Mouse (Mus musculus) forebrain, embryonic 11.5 days (tissue): ENCODE data around the gene Olfr643. TPM values are rescaled to one million over a fixed set of nuclear protein-coding genes. Genes with fewer than 3 reads are reported as not detected.

Experiments
- ATAC-seq: fragments of 200-750 bp; cut with Nextera tagmentation; replicated peaks from 2 replicates; pipeline ENCODE4 v1.8.0; 2017; ENCODE audit warnings: moderate TSS enrichment; ENCODE audit not compliant: low FRiP score
- DNase-seq: peaks from one replicate; pipeline ENCODE4 v3.0.0-alpha.2; 2017; ENCODE audit warnings: low spot score
- H3K27ac ChIP-seq: fragments of 300-500 bp; sonication (generic); 2 replicates; pipeline ENCODE4 v1.5.1; 2014; ENCODE audit warnings: low read depth, low read length
- H3K27me3 ChIP-seq: fragments of 300-500 bp; sonication (generic); 2 replicates; pipeline ENCODE4 v1.6.1; 2014; ENCODE audit warnings: mild to moderate bottlenecking, low read length, mixed read lengths; ENCODE audit not compliant: control insufficient read depth, insufficient read depth
- H3K36me3 ChIP-seq: fragments of 300-500 bp; sonication (generic); 2 replicates; pipeline ENCODE4 v1.6.1; 2014; ENCODE audit warnings: mild to moderate bottlenecking, low read length, moderate library complexity, mixed read lengths; ENCODE audit not compliant: control insufficient read depth, insufficient read depth
- H3K4me1 ChIP-seq: fragments of 300-500 bp; sonication (generic); replicated peaks from 2 replicates; pipeline ENCODE4 v1.6.1; 2014; ENCODE audit warnings: low read length, mixed read lengths; ENCODE audit not compliant: control insufficient read depth, insufficient read depth
- H3K4me2 ChIP-seq: fragments of 300-500 bp; sonication (generic); 2 replicates; pipeline ENCODE4 v1.6.1; 2014; ENCODE audit warnings: low read depth, mild to moderate bottlenecking, low read length, moderate library complexity, mixed read lengths; ENCODE audit not compliant: severe bottlenecking
- H3K4me3 ChIP-seq: fragments of 300-500 bp; sonication (generic); 2 replicates; pipeline ENCODE4 v1.5.1; 2014; ENCODE audit warnings: low read depth, low read length
- H3K9ac ChIP-seq: fragments of 300-500 bp; sonication (generic); 2 replicates; pipeline ENCODE4 v1.6.1; 2014; ENCODE audit warnings: low read length
- H3K9me3 ChIP-seq: fragments of 300-500 bp; sonication (generic); 2 replicates; pipeline ENCODE4 v1.6.1; 2016; ENCODE audit warnings: low read length, mixed read lengths; ENCODE audit not compliant: control insufficient read depth
- WGBS: fragments of 180-500 bp; shearing (Covaris S2); extraction: QIAGEN DNeasy Blood & Tissue Kit; methylation state at CpG from one replicate; pipeline ENCODE4 v1.1.7; 2014; 5-methylcytosine and 5-hydroxymethylcytosine counted together
- polyA plus RNA-seq: library from polyadenylated mRNA; unstranded; fragments of >200 nt; fragmentation: Nextera tagmentation; extraction: Ambion mirVana; gene quantifications from 2 replicates; pipeline ENCODE4 v1.2.1, GENCODE M21; 2014

Gene Olfr643
- not detected in 2 replicates for polyA plus RNA-seq

DNA sequence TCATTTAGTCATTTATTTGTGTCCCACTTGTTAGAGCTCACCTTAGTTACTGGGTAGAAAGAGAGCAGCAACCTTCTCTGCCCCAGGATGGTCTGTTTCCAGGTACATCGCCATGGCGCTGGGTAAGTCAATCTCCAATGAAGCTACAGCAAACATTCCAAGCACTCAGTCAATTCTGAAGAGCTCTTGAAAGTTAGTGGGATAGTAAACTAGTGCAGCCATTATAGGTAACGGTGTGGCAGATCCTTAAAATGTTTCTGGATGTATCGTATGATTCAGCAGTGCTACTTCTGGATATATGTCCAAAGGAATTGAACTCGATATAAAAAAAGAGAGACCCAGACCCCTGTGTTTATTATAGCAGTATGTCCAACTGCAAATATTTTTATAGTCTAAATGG, at the start of gene Olfr643:
Gene Olfr643, minus strand, starts transcription at position 101 of the 400 bp plus-strand sequence.
- Histone ChIP-seq H3K9ac (no peak within 1 kb of the TSS), H3K4me1 (no peaks in the 10 kb centered on the region), H3K4me2 (no peak within 1 kb of the TSS), H3K4me3 (no peak within 1 kb of the TSS), H3K27me3 (no peaks in the 10 kb centered on the region), H3K27ac (no peak within 1 kb of the TSS), H3K36me3 (no peaks in the 10 kb centered on the region), H3K9me3 (no peaks in the 10 kb centered on the region)
- no peak for ATAC-seq
- no peak for DNase-seq
- 88% methylated on average over 5 of the region's 5 CpGs for WGBS

DNA sequence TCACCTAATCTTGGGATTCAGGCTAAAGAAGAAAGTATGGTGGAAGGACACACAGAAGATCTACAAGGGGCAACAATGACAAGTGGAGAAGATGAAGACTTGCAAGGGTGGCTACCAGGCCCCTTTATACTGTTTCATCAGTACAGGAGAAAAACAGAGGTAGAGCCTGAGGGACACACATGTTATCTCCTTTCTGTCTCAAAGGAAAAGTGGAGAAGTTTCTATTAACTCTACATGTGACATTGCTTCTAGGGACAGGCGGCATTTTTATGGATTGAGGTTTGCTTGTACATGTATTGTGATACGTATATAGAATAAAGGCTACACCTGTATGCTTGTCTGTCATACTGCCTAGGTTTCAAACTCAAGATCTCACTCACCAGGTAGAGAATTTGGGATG, 46.1 kb upstream of the Olfr643 start, which contains the start of gene Olfr648:
Gene Olfr648, minus strand, starts transcription at position 101 of the 400 bp plus-strand sequence.
- 93% methylated on average over 2 of the region's 2 CpGs for WGBS
- Histone ChIP-seq H3K4me1 (no peaks in the 10 kb centered on the region), H3K4me3 (no peak within 1 kb of the TSS), H3K27me3 (no peaks in the 10 kb centered on the region), H3K9ac (no peak within 1 kb of the TSS), H3K27ac (no peak within 1 kb of the TSS), H3K9me3 (no peaks in the 10 kb centered on the region), H3K4me2 (no peak within 1 kb of the TSS), H3K36me3 (no peaks in the 10 kb centered on the region)
- ATAC-seq (no peak), DNase-seq (no peak)

DNA sequence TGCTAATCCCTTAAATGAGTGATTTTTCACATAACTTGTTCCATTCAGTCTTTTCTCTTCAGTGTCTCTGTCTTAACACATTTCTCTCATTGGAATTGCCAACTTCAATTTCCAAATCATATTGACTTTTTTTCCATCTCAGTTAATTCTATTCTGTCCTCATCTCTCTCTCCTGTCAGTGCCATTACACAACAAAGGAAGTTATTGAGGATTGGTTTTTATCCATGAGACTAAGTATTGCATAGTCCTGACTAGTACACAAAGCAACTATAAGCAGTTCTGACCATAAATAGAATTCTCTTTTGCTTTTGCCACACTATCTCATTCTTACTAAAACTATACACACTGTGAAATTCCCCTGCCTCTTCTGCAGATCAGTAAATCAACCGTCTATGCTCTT, 41.9 kb upstream of the Olfr643 start:
- H3K4me3 ChIP-seq = no peak overlapping the region
- H3K4me1 ChIP-seq = no peaks in the 10 kb centered on the region
- WGBS = 94% methylated on average over 1 of the region's 1 CpGs
- DNase-seq = no peak
- no peak overlapping the region for H3K9ac ChIP-seq
- ATAC-seq = no peak
- H3K36me3 ChIP-seq = no peaks in the 10 kb centered on the region
- H3K4me2 ChIP-seq = no peak overlapping the region
- no peak overlapping the region for H3K27ac ChIP-seq
- no peaks in the 10 kb centered on the region for H3K27me3 ChIP-seq
- H3K9me3 ChIP-seq = no peaks in the 10 kb centered on the region

DNA sequence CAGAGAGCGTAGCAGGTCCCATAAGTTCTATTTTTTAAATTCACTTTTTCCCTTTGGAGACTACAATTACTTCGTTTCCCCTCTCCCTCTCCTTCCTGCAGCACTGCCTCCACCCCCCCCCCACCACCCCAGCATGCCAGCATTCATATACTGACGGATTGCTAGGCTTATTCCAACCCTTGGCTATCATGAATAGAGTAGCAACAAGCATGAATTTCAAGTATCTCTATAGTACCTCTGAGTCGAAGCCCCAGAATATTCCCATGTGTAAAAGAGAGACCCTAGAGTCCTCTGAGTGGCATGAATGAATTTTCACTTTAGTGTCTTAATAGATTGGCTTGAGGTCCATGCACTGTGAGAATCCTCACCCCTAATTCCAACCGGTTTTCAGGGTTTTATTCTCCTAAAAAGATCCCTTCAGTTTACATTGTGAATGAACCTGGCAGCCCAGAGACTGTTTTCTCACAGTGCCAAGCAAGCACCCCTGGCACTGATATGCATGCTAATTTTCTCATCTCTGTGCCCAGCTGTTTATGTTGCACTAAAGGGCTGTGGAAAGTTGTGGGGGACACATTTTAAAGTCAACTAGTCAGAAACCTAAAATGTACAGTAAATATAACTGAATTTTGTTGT, 41.3 kb upstream of the Olfr643 start:
- Histone ChIP-seq H3K4me1 (no peaks in the 10 kb centered on the region), H3K36me3 (no peaks in the 10 kb centered on the region), H3K4me2 (no peak overlapping the region), H3K9me3 (no peaks in the 10 kb centered on the region), H3K9ac (no peak overlapping the region), H3K4me3 (no peak overlapping the region), H3K27ac (no peak overlapping the region), H3K27me3 (no peaks in the 10 kb centered on the region)
- no peak for DNase-seq
- no peak for ATAC-seq
- 75% methylated on average over 5 of the region's 5 CpGs for WGBS

DNA sequence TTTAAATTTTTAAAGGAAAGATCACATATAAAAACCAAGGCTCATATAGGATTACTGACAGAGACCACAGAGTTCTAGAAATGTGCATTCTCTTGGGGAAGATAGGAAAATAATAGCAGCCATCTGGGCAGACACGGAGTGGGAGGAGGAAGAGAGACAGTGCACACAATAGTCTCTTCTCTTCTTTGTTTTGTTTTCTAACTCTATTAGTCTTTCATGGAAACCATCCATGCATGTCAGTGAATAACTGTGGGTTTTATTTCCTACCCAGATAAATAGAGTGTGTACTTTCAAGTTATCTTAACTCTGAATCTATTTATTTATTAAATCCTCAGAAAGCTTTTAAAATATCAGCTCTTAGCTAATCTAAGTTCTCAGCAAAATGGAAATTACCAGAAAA, 37.9 kb upstream of the Olfr643 start:
- Histone ChIP-seq H3K4me1 (no peaks in the 10 kb centered on the region), H3K36me3 (no peaks in the 10 kb centered on the region), H3K27ac (no peak overlapping the region), H3K9me3 (no peaks in the 10 kb centered on the region), H3K4me3 (no peak overlapping the region), H3K4me2 (no peak overlapping the region), H3K27me3 (no peaks in the 10 kb centered on the region), H3K9ac (no peak overlapping the region)
- ATAC-seq = no peak
- WGBS = 30% methylated on average over 1 of the region's 1 CpGs
- DNase-seq = no peak

DNA sequence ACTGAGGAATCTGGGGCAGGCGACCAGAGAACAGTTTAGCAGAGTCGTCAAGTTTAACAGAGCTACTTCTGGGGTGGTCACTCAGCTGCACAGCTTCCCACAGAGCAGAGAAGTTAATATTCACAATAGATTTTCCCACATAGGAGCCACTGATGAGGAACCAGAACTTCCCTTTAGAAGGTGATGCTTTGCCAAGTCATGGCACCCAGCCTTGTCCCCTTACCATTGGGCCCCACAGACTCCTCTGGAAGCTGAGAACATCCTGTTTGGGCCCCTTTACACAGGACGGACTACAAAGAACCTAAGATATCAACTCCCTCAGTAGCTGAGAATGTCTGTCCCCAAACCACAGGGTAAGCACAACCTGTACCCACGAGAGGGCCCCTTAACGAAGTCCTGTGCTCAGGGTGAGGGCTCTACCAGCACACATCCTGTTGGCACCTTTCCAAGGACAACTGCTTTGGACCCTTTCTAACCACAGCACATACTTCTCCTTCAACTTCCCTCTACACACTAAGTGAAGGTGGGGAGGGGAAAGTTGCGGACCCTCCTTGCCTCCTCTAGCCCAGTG, 32.5 kb upstream of the Olfr643 start:
- WGBS = 71% methylated on average over 6 of the region's 6 CpGs

DNA sequence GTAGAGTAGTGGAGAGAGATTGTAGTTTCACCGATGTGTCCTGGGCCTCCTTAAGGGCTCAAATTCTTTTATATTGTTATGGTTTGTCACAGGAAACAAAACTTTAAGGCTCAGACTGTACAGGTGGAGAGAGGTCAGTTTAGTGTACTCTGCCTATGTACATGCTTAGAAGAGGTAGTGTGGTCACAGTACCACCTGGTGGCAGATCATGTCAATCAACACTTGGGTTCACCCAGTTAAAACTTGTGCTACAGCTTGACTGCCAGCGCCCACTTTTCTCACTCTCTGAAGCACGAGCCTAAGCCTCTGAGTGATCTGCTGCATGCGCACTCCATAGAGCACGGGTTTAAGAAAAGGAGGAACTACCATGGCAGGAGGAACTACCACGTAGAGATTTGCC, 29.9 kb upstream of the Olfr643 start:
- WGBS = 84% methylated on average over 6 of the region's 6 CpGs
- ATAC-seq (no peak), DNase-seq (no peak)
- Histone ChIP-seq H3K4me1 (no peaks in the 10 kb centered on the region), H3K36me3 (no peaks in the 10 kb centered on the region), H3K4me2 (no peak overlapping the region), H3K27ac (no peak overlapping the region), H3K27me3 (no peaks in the 10 kb centered on the region), H3K9me3 (no peaks in the 10 kb centered on the region), H3K4me3 (no peak overlapping the region), H3K9ac (no peak overlapping the region)

More for the DNA sequence above, 32.5 kb upstream of the Olfr643 start:
- H3K27ac ChIP-seq = no peak overlapping the region
- no peak overlapping the region for H3K9ac ChIP-seq
- H3K4me2 ChIP-seq = no peak overlapping the region
- H3K9me3 ChIP-seq = no peaks in the 10 kb centered on the region
- H3K27me3 ChIP-seq = no peaks in the 10 kb centered on the region
- H3K4me1 ChIP-seq = no peaks in the 10 kb centered on the region
- ATAC-seq (no peak), DNase-seq (no peak)
- no peak overlapping the region for H3K4me3 ChIP-seq
- H3K36me3 ChIP-seq = no peaks in the 10 kb centered on the region

DNA sequence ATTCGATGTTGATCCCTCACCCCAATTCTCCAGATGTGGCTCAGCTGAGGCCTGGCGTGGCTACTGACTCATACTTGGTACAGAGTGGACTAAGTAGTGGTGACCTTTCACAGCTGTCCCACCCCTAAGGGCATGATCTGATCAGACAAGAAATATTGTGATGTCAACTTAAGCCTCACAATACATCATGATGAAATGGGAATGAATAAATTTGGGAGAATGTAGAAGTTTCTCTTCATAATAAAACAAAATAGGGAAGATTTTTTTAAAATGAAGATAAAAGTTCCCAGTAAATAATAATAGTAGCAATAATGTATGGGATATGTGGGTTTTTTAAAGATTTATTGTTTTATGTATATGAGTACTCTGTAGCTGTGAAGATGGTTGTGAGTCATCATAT, 13.3 kb upstream of the Olfr643 start, which contains the start of gene Ubqlnl:
Gene Ubqlnl, minus strand, starts transcription at position 101 of the 400 bp plus-strand sequence.
- H3K36me3 ChIP-seq = no peaks in the 10 kb centered on the region
- no peaks in the 10 kb centered on the region for H3K4me1 ChIP-seq
- ATAC-seq = no peak
- WGBS = 84% methylated on average over 2 of the region's 2 CpGs
- H3K27me3 ChIP-seq = no peaks in the 10 kb centered on the region
- no peak within 1 kb of the TSS for H3K4me2 ChIP-seq
- no peak within 1 kb of the TSS for H3K27ac ChIP-seq
- no peak for DNase-seq
- H3K4me3 ChIP-seq = no peak within 1 kb of the TSS
- no peak within 1 kb of the TSS for H3K9ac ChIP-seq
- no peaks in the 10 kb centered on the region for H3K9me3 ChIP-seq

DNA sequence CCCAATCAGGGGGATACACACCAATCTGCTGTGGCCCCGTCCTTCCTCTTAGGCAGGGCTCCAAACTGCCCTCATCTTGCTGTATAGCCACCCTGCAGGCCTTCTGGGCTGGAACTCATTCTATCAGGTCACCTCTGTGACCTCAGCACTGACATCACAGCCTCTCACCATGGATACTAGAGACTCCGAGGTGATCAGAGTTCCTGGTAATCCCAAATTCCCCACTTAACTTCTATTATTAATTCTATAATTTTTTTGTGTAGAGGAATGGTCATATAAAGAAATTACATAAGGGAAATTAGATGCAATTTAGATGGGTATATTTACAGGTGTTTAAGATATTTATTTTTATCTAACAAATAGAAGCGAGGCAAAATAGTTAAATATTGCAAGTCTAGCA, 6.0 kb upstream of the Olfr643 start, which contains the start of gene Ubqln3:
Gene Ubqln3, minus strand, starts transcription at position 101 of the 400 bp plus-strand sequence.
- Histone ChIP-seq H3K4me1 (no peaks in the 10 kb centered on the region), H3K36me3 (no peaks in the 10 kb centered on the region), H3K27me3 (no peaks in the 10 kb centered on the region), H3K4me3 (no peak within 1 kb of the TSS), H3K4me2 (no peak within 1 kb of the TSS), H3K9me3 (no peaks in the 10 kb centered on the region), H3K27ac (no peak within 1 kb of the TSS), H3K9ac (no peak within 1 kb of the TSS)
- ATAC-seq (no peak), DNase-seq (no peak)
- 74% methylated on average over 3 of the region's 3 CpGs for WGBS
